Mouse (Mus musculus): ENCODE measurements around the gene Ptges2.

DNA sequence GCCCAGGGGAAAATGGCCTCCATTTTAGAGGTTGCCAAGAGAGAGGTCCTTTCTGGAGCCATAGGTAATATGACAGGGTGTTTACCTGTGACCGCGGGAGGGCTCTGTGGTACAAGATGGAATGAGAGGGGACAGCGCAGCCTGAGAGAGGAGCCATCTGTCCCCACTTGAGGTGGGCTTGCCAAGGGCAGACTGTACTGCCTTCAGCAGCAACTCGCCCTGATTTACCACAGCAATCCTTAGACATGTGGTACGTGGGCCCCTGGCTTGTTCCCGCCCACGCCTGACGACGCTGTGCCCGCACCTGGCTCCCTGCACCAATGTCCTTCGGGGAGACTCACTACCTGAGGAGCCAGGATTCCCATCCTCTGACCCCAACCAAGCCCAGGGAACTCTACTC lies 47.4 kb upstream of the Ptges2 start:
- no peak for TF ChIP-seq CTCF (IDR thresholded peaks at IDR 0.05; ENCODE audit: low read depth)
- no peak for TF ChIP-seq EP300 (IDR thresholded peaks at IDR 0.05; ENCODE audit: low read depth)
